Mouse (Mus musculus): ENCODE measurements around the gene Plgrkt.

Plgrkt gene

GRCm38 (mm10) chr19:29383368-29383767 lies 16.2 kb upstream of the Plgrkt start:
- DNase-seq (ENCODE audit: low read depth, low spot score): no peak

GRCm38 (mm10) chr19:29379839-29380603 lies 12.8 kb upstream of the Plgrkt start:
- no peak for DNase-seq (ENCODE audit: low read depth, low spot score)

- DNase-seq (ENCODE audit: low read depth, low spot score): no peak
Measured at GRCm38 (mm10) chr19:29376382-29376781, 9.2 kb upstream of the Plgrkt start.

- DNase-seq (ENCODE audit: low read depth, low spot score): no peak
Measured at GRCm38 (mm10) chr19:29374947-29375346, 7.8 kb upstream of the Plgrkt start.

- DNase-seq (ENCODE audit: low read depth, low spot score): no peak
Measured at GRCm38 (mm10) chr19:29373438-29373837, 6.2 kb upstream of the Plgrkt start.

- no peak for DNase-seq (ENCODE audit: low read depth, low spot score)
Measured at GRCm38 (mm10) chr19:29372621-29373020, 5.4 kb upstream of the Plgrkt start.

GRCm38 (mm10) chr19:29372138-29372537 lies 4.9 kb upstream of the Plgrkt start:
- no peak for DNase-seq (ENCODE audit: low read depth, low spot score)

GRCm38 (mm10) chr19:29371284-29372081 lies 4.3 kb upstream of the Plgrkt start:
- DNase-seq (ENCODE audit: low read depth, low spot score): no peak

- DNase-seq (ENCODE audit: low read depth, low spot score): no peak
Measured at GRCm38 (mm10) chr19:29370545-29371283, 3.5 kb upstream of the Plgrkt start.

GRCm38 (mm10) chr19:29370112-29370511 lies 2.9 kb upstream of the Plgrkt start:
- no peak for DNase-seq (ENCODE audit: low read depth, low spot score)

GRCm38 (mm10) chr19:29368671-29369309 lies 1.6 kb upstream of the Plgrkt start:
- DNase-seq (ENCODE audit: low read depth, low spot score): no peak

GRCm38 (mm10) chr19:29368041-29368440 lies 851 bp upstream of the Plgrkt start:
- DNase-seq (ENCODE audit: low read depth, low spot score): no peak

- DNase-seq (ENCODE audit: low read depth, low spot score): no peak
Measured at GRCm38 (mm10) chr19:29366226-29366968, 793 bp downstream of the Plgrkt start.

- no peak for DNase-seq (ENCODE audit: low read depth, low spot score)
Measured at GRCm38 (mm10) chr19:29365105-29365504, 2.1 kb downstream of the Plgrkt start.

- DNase-seq (ENCODE audit: low read depth, low spot score): no peak
Measured at GRCm38 (mm10) chr19:29364076-29364475, 3.1 kb downstream of the Plgrkt start.

GRCm38 (mm10) chr19:29363557-29363956 lies 3.6 kb downstream of the Plgrkt start:
- DNase-seq (ENCODE audit: low read depth, low spot score): no peak

- DNase-seq (ENCODE audit: low read depth, low spot score): no peak
Measured at GRCm38 (mm10) chr19:29362173-29362930, 4.8 kb downstream of the Plgrkt start.

GRCm38 (mm10) chr19:29361468-29362130 lies 5.6 kb downstream of the Plgrkt start:
- DNase-seq (ENCODE audit: low read depth, low spot score): peak; percentile 65

- no peak for DNase-seq (ENCODE audit: low read depth, low spot score)
Measured at GRCm38 (mm10) chr19:29360251-29360650, 6.9 kb downstream of the Plgrkt start.

GRCm38 (mm10) chr19:29356281-29356680 lies 10.9 kb downstream of the Plgrkt start:
- no peak for DNase-seq (ENCODE audit: low read depth, low spot score)
